Mouse (Mus musculus): ENCODE data around the gene Samd1. TPM values are rescaled to one million over a fixed set of nuclear protein-coding genes. Genes with fewer than 3 reads are reported as not detected.

Samd1 gene
- polyA plus RNA-seq, 1 experiment from 2014 or later: 19.0 TPM

- no peak overlapping the region; the same call in 1 of the 2 replicates for H3K4me3 ChIP-seq (ENCODE audit: low read depth, low read length)
- H3K9ac ChIP-seq (ENCODE audit: low read length): no peak overlapping the region
- peak; percentile 29 for DNase-seq (ENCODE audit: low spot score)
- ATAC-seq (ENCODE audit: insufficient number of reproducible peaks, low FRiP score, low TSS enrichment, low read depth): no peak
- H3K4me2 ChIP-seq (ENCODE audit: low read depth, severe bottlenecking): peak overlapping the region; percentile 74; the same call in 1 of the 2 replicates
- H3K27me3 ChIP-seq (ENCODE audit: control insufficient read depth, insufficient read depth, low read length): peaks cover 45% of the 10 kb centered on the region
- no peak overlapping the region for H3K27ac ChIP-seq (replicated peaks; ENCODE audit: low read depth, low read length)
- no peaks in the 10 kb centered on the region; the same call in 1 of the 2 replicates for H3K36me3 ChIP-seq (ENCODE audit: control insufficient read depth, insufficient read depth, low read length)
- WGBS: 31% methylated on average over 12 of the region's 12 CpGs
- H3K4me1 ChIP-seq (ENCODE audit: control insufficient read depth, insufficient read depth, low read length): peaks cover 7% of the 10 kb centered on the region; the same call in 1 of the 2 replicates
- no peaks in the 10 kb centered on the region for H3K9me3 ChIP-seq (ENCODE audit: control insufficient read depth, low read length)
Measured at GRCm38 (mm10) chr8:84042948-84043342, 45.5 kb downstream of the Samd1 start.

GRCm38 (mm10) chr8:84044103-84044502, 46.6 kb downstream of the Samd1 start:
- Histone ChIP-seq H3K4me1 (ENCODE audit: control insufficient read depth, insufficient read depth, low read length) (peaks cover 7% of the 10 kb centered on the region; the same call in 1 of the 2 replicates), H3K27me3 (ENCODE audit: control insufficient read depth, insufficient read depth, low read length) (peaks cover 45% of the 10 kb centered on the region), H3K36me3 (ENCODE audit: control insufficient read depth, insufficient read depth, low read length) (no peaks in the 10 kb centered on the region; the same call in 1 of the 2 replicates), H3K4me2 (ENCODE audit: low read depth, severe bottlenecking) (no peak overlapping the region), H3K4me3 (ENCODE audit: low read depth, low read length) (no peak overlapping the region), H3K9me3 (ENCODE audit: control insufficient read depth, low read length) (no peaks in the 10 kb centered on the region), H3K27ac (replicated peaks; ENCODE audit: low read depth, low read length) (no peak overlapping the region), H3K9ac (ENCODE audit: low read length) (no peak overlapping the region)
- ATAC-seq (ENCODE audit: insufficient number of reproducible peaks, low FRiP score, low TSS enrichment, low read depth) (no peak), DNase-seq (ENCODE audit: low spot score) (no peak)
- WGBS: 2% methylated on average over 7 of the region's 7 CpGs

DNA sequence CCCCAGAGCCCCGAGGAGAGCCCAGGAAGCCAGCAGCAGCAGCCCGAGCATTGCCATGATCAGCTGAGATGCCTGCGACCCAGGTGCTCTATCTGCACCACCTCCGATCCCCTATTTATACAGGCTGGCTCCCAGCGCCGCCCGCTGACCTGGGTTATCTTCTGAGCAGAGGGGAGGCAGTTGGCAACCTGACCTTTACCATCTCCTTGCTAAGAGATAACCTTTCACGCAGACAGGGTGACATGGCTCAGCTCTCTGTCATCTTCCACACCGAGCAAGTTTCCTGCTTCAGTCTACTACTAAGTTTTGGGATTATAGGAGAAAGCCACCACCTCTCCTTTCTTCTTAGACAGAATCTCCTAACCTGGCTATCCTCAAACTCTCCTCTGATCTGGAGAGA, 47.4 kb downstream of the Samd1 start, which contains the start of gene Rln3:
Gene Rln3 (minus strand): TSS at position 101 of the 400 bp plus-strand sequence.
- H3K27me3 ChIP-seq (ENCODE audit: control insufficient read depth, insufficient read depth, low read length): peaks cover 45% of the 10 kb centered on the region
- DNase-seq (ENCODE audit: low spot score): no peak
- H3K4me3 ChIP-seq (ENCODE audit: low read depth, low read length): no peak within 1 kb of the TSS
- WGBS: 5% methylated on average over 9 of the region's 9 CpGs
- H3K9ac ChIP-seq (ENCODE audit: low read length): no peak within 1 kb of the TSS
- no peaks in the 10 kb centered on the region for H3K9me3 ChIP-seq (ENCODE audit: control insufficient read depth, low read length)
- H3K4me1 ChIP-seq (ENCODE audit: control insufficient read depth, insufficient read depth, low read length): peaks cover 7% of the 10 kb centered on the region; the same call in 1 of the 2 replicates
- no peak for ATAC-seq (ENCODE audit: insufficient number of reproducible peaks, low FRiP score, low TSS enrichment, low read depth)
- no peak within 1 kb of the TSS for H3K27ac ChIP-seq (replicated peaks; ENCODE audit: low read depth, low read length)
- peak within 1 kb of the TSS; percentile 17; the same call in 1 of the 2 replicates for H3K4me2 ChIP-seq (ENCODE audit: low read depth, severe bottlenecking)
- H3K36me3 ChIP-seq (ENCODE audit: control insufficient read depth, insufficient read depth, low read length): no peaks in the 10 kb centered on the region; the same call in 1 of the 2 replicates

DNA sequence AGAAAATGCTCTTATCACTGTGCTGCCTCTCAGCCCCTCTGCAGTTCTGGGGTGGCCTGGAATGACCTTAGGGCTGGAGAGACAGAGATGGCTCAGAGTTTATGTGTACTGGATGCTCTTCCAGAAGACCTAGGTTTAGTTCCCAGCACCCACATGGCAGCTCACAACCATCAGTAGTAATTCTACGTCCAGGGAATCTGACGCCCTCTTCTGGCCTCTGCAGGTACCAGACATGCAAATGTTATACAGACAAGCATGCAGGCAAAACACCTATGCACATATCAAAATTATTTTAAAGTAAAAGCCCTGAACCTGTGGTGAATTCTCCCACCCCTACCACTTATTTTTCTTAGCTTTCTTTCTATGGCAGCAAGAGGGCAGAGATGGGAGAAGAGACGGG, 49.0 kb downstream of the Samd1 start:
- Histone ChIP-seq H3K27me3 (ENCODE audit: control insufficient read depth, insufficient read depth, low read length) (peaks cover 39% of the 10 kb centered on the region), H3K27ac (replicated peaks; ENCODE audit: low read depth, low read length) (no peak overlapping the region), H3K9me3 (ENCODE audit: control insufficient read depth, low read length) (no peaks in the 10 kb centered on the region), H3K4me2 (ENCODE audit: low read depth, severe bottlenecking) (no peak overlapping the region), H3K9ac (ENCODE audit: low read length) (no peak overlapping the region), H3K4me3 (ENCODE audit: low read depth, low read length) (no peak overlapping the region), H3K36me3 (ENCODE audit: control insufficient read depth, insufficient read depth, low read length) (no peaks in the 10 kb centered on the region; the same call in 1 of the 2 replicates), H3K4me1 (ENCODE audit: control insufficient read depth, insufficient read depth, low read length) (peaks cover 7% of the 10 kb centered on the region; the same call in 1 of the 2 replicates)
- 79% methylated on average over 3 of the region's 3 CpGs for WGBS
- DNase-seq (ENCODE audit: low spot score): no peak
- no peak for ATAC-seq (ENCODE audit: insufficient number of reproducible peaks, low FRiP score, low TSS enrichment, low read depth)

DNA sequence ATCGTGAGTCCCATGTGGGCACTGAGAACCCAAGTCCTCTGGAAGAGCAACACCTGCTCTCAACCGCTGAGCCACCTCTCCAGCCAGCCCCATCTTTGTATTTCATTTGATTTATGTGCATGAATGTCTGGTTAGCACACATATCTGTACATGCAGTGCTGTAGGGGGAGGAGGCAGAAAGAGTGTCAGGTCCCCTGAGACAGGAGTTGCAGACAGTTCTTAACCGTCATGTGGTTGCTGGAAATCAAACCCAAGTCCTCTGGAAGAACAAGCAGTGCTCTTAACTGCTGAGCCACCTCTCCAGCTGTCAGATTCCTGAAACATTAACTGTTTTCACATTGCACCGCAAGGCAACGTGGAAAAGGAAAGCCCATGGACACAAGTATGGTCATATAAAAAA, 50.7 kb downstream of the Samd1 start:
- 69% methylated on average over 5 of the region's 5 CpGs for WGBS
- no peaks in the 10 kb centered on the region for H3K9me3 ChIP-seq (ENCODE audit: control insufficient read depth, low read length)
- H3K27ac ChIP-seq (replicated peaks; ENCODE audit: low read depth, low read length): no peak overlapping the region

More for the DNA sequence above, 50.7 kb downstream of the Samd1 start:
- peaks cover 23% of the 10 kb centered on the region for H3K27me3 ChIP-seq (ENCODE audit: control insufficient read depth, insufficient read depth, low read length)
- no peak overlapping the region for H3K4me2 ChIP-seq (ENCODE audit: low read depth, severe bottlenecking)
- ATAC-seq (ENCODE audit: insufficient number of reproducible peaks, low FRiP score, low TSS enrichment, low read depth) (no peak), DNase-seq (ENCODE audit: low spot score) (no peak)
- H3K4me3 ChIP-seq (ENCODE audit: low read depth, low read length): no peak overlapping the region
- no peaks in the 10 kb centered on the region for H3K4me1 ChIP-seq (ENCODE audit: control insufficient read depth, insufficient read depth, low read length)
- no peaks in the 10 kb centered on the region for H3K36me3 ChIP-seq (ENCODE audit: control insufficient read depth, insufficient read depth, low read length)
- H3K9ac ChIP-seq (ENCODE audit: low read length): no peak overlapping the region

MicroRNAs encoded within 50 kb of the gene (microRNA counts, 519-probe panel; counts per million panel counts)
- microRNA mmu-miR-1199: not detected

Small RNA genes within 50 kb of the gene (microRNA-seq; reads per million reads assigned to microRNA genes)
- gene Mir1199 (not detected), gene Mir8111 (2.1 reads per million)

Other genes with a start within 250 kb of the Samd1 start
- 20.7 and 23.0 TPM in 2 replicates for gene Adgrl1, start 97.6 kb upstream of the Samd1 start, polyA plus RNA-seq (2014; fragmentation: Nextera tagmentation; extraction: Ambion mirVana)
- 0.76 and 0.81 TPM in 2 replicates for gene Gm10644, start 42.5 kb upstream of the Samd1 start, polyA plus RNA-seq (2014; fragmentation: Nextera tagmentation; extraction: Ambion mirVana)
- gene Asf1b, start 42.2 kb upstream of the Samd1 start, polyA plus RNA-seq (2014; fragmentation: Nextera tagmentation; extraction: Ambion mirVana): 81.8 and 84.1 TPM in 2 replicates
- gene Prkaca, start 24.7 kb upstream of the Samd1 start, polyA plus RNA-seq (2014; fragmentation: Nextera tagmentation; extraction: Ambion mirVana): 145 and 156 TPM in 2 replicates
- 1.2 and 1.5 TPM in 2 replicates for gene 1700067K01Rik, start 3.8 kb downstream of the Samd1 start, polyA plus RNA-seq (2014; fragmentation: Nextera tagmentation; extraction: Ambion mirVana)
- 0.18 and 0.35 TPM in 2 replicates for gene 2210011C24Rik, start 14.5 kb downstream of the Samd1 start, polyA plus RNA-seq (2014; fragmentation: Nextera tagmentation; extraction: Ambion mirVana)
- 1.1 and 2.1 TPM in 2 replicates for gene Palm3, start 23.8 kb downstream of the Samd1 start, polyA plus RNA-seq (2014; fragmentation: Nextera tagmentation; extraction: Ambion mirVana)
- gene Il27ra, start 44.9 kb downstream of the Samd1 start, polyA plus RNA-seq (2014; fragmentation: Nextera tagmentation; extraction: Ambion mirVana): 0.20 and 0.27 TPM in 2 replicates
- not detected in 2 replicates for gene Rln3, start 47.3 kb downstream of the Samd1 start, polyA plus RNA-seq (2014; fragmentation: Nextera tagmentation; extraction: Ambion mirVana)
- gene Gm10643, start 67.5 kb downstream of the Samd1 start, polyA plus RNA-seq (2014; fragmentation: Nextera tagmentation; extraction: Ambion mirVana): 1.2 and 1.3 TPM in 2 replicates
- 11.9 and 12.9 TPM in 2 replicates for gene Rfx1, start 69.2 kb downstream of the Samd1 start, polyA plus RNA-seq (2014; fragmentation: Nextera tagmentation; extraction: Ambion mirVana)
- gene Dcaf15, start 107.1 kb downstream of the Samd1 start, polyA plus RNA-seq (2014; fragmentation: Nextera tagmentation; extraction: Ambion mirVana): 13.4 and 15.2 TPM in 2 replicates
- gene Podnl1, start 128.3 kb downstream of the Samd1 start, polyA plus RNA-seq (2014; fragmentation: Nextera tagmentation; extraction: Ambion mirVana): 0.10 and 0.17 TPM in 2 replicates
- gene Cc2d1a, start 150.3 kb downstream of the Samd1 start, polyA plus RNA-seq (2014; fragmentation: Nextera tagmentation; extraction: Ambion mirVana): 15.2 and 15.7 TPM in 2 replicates
- 0.61 and 0.89 TPM in 2 replicates for gene 4930432K21Rik, start 150.4 kb downstream of the Samd1 start, polyA plus RNA-seq (2014; fragmentation: Nextera tagmentation; extraction: Ambion mirVana)
- gene Nanos3, start 187.5 kb downstream of the Samd1 start, polyA plus RNA-seq (2014; fragmentation: Nextera tagmentation; extraction: Ambion mirVana): 4.3 and 4.9 TPM in 2 replicates
- gene Zswim4, start 239.4 kb downstream of the Samd1 start, polyA plus RNA-seq (2014; fragmentation: Nextera tagmentation; extraction: Ambion mirVana): 23.9 and 24.5 TPM in 2 replicates

Measured in limb, embryonic 11.5 days (tissue).